ENCODE assay signal across 23 mouse cellular contexts in the genomic region with DNA sequence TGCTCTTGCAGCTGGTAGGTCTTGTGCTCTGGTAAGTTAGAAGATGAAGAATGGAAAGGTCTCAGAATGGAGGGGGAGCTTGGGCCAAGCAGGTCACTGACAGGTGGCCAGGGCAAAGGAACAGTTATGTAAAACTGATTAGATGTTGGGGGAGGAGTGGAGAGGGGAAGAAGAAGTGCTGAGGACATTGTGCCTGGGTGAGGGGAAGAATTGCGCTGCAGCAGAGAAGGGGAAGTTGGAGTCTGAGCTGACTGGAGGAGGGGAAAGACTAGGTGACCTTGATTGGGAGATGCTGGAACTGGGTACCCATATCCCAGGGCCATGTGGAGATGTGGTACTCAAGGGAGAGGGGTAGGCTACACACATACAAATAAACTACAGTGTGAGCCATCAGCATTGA.
DNase-seq lines count a peak whose midpoint lies in the region; ATAC-seq and TF ChIP-seq lines count a peak whose summit lies in the region.
"Had no signal": no experiment of that assay in that cellular context is flagged by ENCODE, and none has a peak within 500 bp of the region (broad histone marks: within the 10 kb centered on the region; RNA-seq: fewer than 3 reads in every experiment).

No protein-coding gene starts in this region.

- H3K27me3 ChIP-seq in stomach, embryonic 16.5 days (ENCODE audit: control insufficient read depth, insufficient read depth, low read length): no peaks in the 10 kb centered on the region
- H3K27me3 ChIP-seq in stomach, postnatal 0 days (ENCODE audit: control insufficient read depth, insufficient read depth, low read length): no peaks in the 10 kb centered on the region
- H3K27me3 ChIP-seq in thymus, adult 2 months (ENCODE audit: control insufficient read depth, insufficient read depth, low read length): no peaks in the 10 kb centered on the region
- H3K27me3 ChIP-seq in hindbrain, embryonic 14.5 days (ENCODE audit: control insufficient read depth, insufficient read depth, low read length): no peaks in the 10 kb centered on the region
- H3K27me3 ChIP-seq: heart, embryonic 15.5 days; hindbrain, embryonic 12.5 days; neural tube, embryonic 15.5 days had no signal

- H3K9ac ChIP-seq in stomach, embryonic 16.5 days (ENCODE audit: low read length): no peak overlapping the region
- H3K9ac ChIP-seq in stomach, postnatal 0 days (ENCODE audit: low read length): no peak overlapping the region
- no peak overlapping the region for H3K9ac ChIP-seq in hindbrain, embryonic 14.5 days
- H3K9ac ChIP-seq: heart, embryonic 15.5 days; hindbrain, embryonic 12.5 days; limb, embryonic 15.5 days; neural tube, embryonic 15.5 days had no signal

- DNase-seq in heart, adult 11 months: peak; percentile 94
- no peak for DNase-seq in heart, postnatal 14 days
- no peak for DNase-seq in stomach, postnatal 0 days (ENCODE audit: low spot score)
- DNase-seq in thymus, adult 2 months: no peak
- no peak for DNase-seq in neural tube, embryonic 10.5 days (ENCODE audit: extremely low spot score, low spot score)
- DNase-seq in hindbrain, embryonic 14.5 days (ENCODE audit: low spot score): no peak
- DNase-seq: gastrocnemius, adult 2 months; kidney, adult 8-10 months; kidney, postnatal 14 days; midbrain, embryonic 14.5 days; right cerebral cortex, postnatal 14 days; thymus, postnatal 36 days had no signal

- no peaks in the 10 kb centered on the region for H3K4me1 ChIP-seq in stomach, embryonic 16.5 days (ENCODE audit: control insufficient read depth, insufficient read depth, low read length)
- no peaks in the 10 kb centered on the region for H3K4me1 ChIP-seq in stomach, postnatal 0 days (replicated peaks; ENCODE audit: control insufficient read depth, insufficient read depth)
- peaks cover 29% of the 10 kb centered on the region for H3K4me1 ChIP-seq in thymus, adult 2 months (replicated peaks; ENCODE audit: control insufficient read depth, insufficient read depth, low read length)
- no peaks in the 10 kb centered on the region for H3K4me1 ChIP-seq in hindbrain, embryonic 14.5 days (replicated peaks; ENCODE audit: control insufficient read depth, insufficient read depth, low read length)
- H3K4me1 ChIP-seq: neural tube, embryonic 15.5 days had no signal

- no peak overlapping the region for H3K4me2 ChIP-seq in stomach, embryonic 16.5 days (ENCODE audit: low read depth, low read length)
- no peak overlapping the region for H3K4me2 ChIP-seq in stomach, postnatal 0 days (replicated peaks; ENCODE audit: low read depth)
- H3K4me2 ChIP-seq in hindbrain, embryonic 14.5 days (replicated peaks): no peak overlapping the region
- H3K4me2 ChIP-seq: heart, embryonic 15.5 days; hindbrain, embryonic 12.5 days; limb, embryonic 15.5 days; neural tube, embryonic 15.5 days had no signal

- H3K27ac ChIP-seq in stomach, embryonic 16.5 days (ENCODE audit: low read length): no peak overlapping the region
- no peak overlapping the region for H3K27ac ChIP-seq in stomach, postnatal 0 days (replicated peaks)
- peak overlapping the region; percentile 27; the same call in 1 of the 2 replicates for H3K27ac ChIP-seq in macrophage
- no peak overlapping the region for H3K27ac ChIP-seq in thymus, adult 2 months (ENCODE audit: control insufficient read depth, insufficient read depth, low read length)
- H3K27ac ChIP-seq in hindbrain, embryonic 14.5 days: no peak overlapping the region
- H3K27ac ChIP-seq: forebrain, embryonic 10.5 days; gastrocnemius, adult 2 months; heart, embryonic 15.5 days; hindbrain, embryonic 12.5 days; layer of hippocampus, adult 2 months; limb, embryonic 15.5 days; neural tube, embryonic 15.5 days had no signal

- 0 out of 2 replicates have a peak, but pooled peaks have one; percentile 14 for ATAC-seq in stomach, embryonic 16.5 days (ENCODE audit: insufficient read depth, low FRiP score)
- ATAC-seq in stomach, postnatal 0 days (ENCODE audit: low FRiP score, low TSS enrichment): no peak
- ATAC-seq in hindbrain, embryonic 14.5 days (ENCODE audit: low FRiP score): no peak
- ATAC-seq: inflammation-experienced regulatory T-cells, adult 6 months had no signal

- intact Hi-C loops in heart, postnatal 14 days (cut with DNase I): loop anchor here (5.0 kb wide), 2 partner anchors 277 to 417 kb away; no protein-coding TSS in a partner anchor

- WGBS in stomach, embryonic 16.5 days: 72% methylated on average over 1 of the region's 1 CpGs
- WGBS in stomach, postnatal 0 days: 93% methylated on average over 1 of the region's 1 CpGs
- 13% methylated on average over 1 of the region's 1 CpGs for WGBS in macrophage (ENCODE audit: missing documents)
- 47% methylated on average over 1 of the region's 1 CpGs for WGBS in thymus, adult 2 months
- 77% methylated on average over 1 of the region's 1 CpGs for WGBS in hindbrain, embryonic 14.5 days

- H3K4me3 ChIP-seq in stomach, embryonic 16.5 days (replicated peaks; ENCODE audit: low read length): no peak overlapping the region
- no peak overlapping the region for H3K4me3 ChIP-seq in stomach, postnatal 0 days (ENCODE audit: low read depth, low read length)
- no peak overlapping the region for H3K4me3 ChIP-seq in macrophage (ENCODE audit: inconsistent target)
- no peak overlapping the region for H3K4me3 ChIP-seq in thymus, adult 2 months (ENCODE audit: control insufficient read depth, insufficient read depth, low read length)
- no peak overlapping the region for H3K4me3 ChIP-seq in hindbrain, embryonic 14.5 days (replicated peaks; ENCODE audit: low read length)
- H3K4me3 ChIP-seq: forebrain, embryonic 10.5 days; gastrocnemius, adult 2 months; heart, embryonic 15.5 days; hindbrain, embryonic 12.5 days; layer of hippocampus, adult 2 months; limb, embryonic 15.5 days; megakaryocyte, embryonic 14.5 days; myocyte; neural tube, embryonic 15.5 days had no signal

- no peak for TF ChIP-seq POLR2A in thymus, adult 2 months (IDR thresholded peaks at IDR 0.05; ENCODE audit: control insufficient read depth, extremely low read depth, insufficient read depth, low read length, poor library complexity)

- H3K9me3 ChIP-seq in stomach, embryonic 16.5 days (replicated peaks; ENCODE audit: control insufficient read depth, low read length): no peaks in the 10 kb centered on the region
- no peaks in the 10 kb centered on the region for H3K9me3 ChIP-seq in stomach, postnatal 0 days (ENCODE audit: control insufficient read depth, low read length)
- H3K9me3 ChIP-seq in hindbrain, embryonic 14.5 days (ENCODE audit: control insufficient read depth, low read length): no peaks in the 10 kb centered on the region
- H3K9me3 ChIP-seq: forebrain, embryonic 10.5 days; heart, embryonic 15.5 days; hindbrain, embryonic 12.5 days; limb, embryonic 15.5 days; megakaryocyte, embryonic 14.5 days; neural tube, embryonic 15.5 days had no signal

- H3K79me2 ChIP-seq in macrophage (ENCODE audit: inconsistent target): no peaks in the 10 kb centered on the region

- no peaks in the 10 kb centered on the region for H3K36me3 ChIP-seq in stomach, embryonic 16.5 days (ENCODE audit: control insufficient read depth, insufficient read depth, low read length)
- no peaks in the 10 kb centered on the region for H3K36me3 ChIP-seq in stomach, postnatal 0 days (ENCODE audit: control insufficient read depth, insufficient read depth, low read length)
- H3K36me3 ChIP-seq in macrophage (ENCODE audit: inconsistent target): no peaks in the 10 kb centered on the region
- H3K36me3 ChIP-seq in thymus, adult 2 months (ENCODE audit: control insufficient read depth, insufficient read depth, low read length): no peaks in the 10 kb centered on the region
- no peaks in the 10 kb centered on the region for H3K36me3 ChIP-seq in hindbrain, embryonic 14.5 days (replicated peaks; ENCODE audit: control insufficient read depth, insufficient read depth)
- H3K36me3 ChIP-seq: forebrain, embryonic 10.5 days; heart, embryonic 15.5 days; hindbrain, embryonic 12.5 days; limb, embryonic 15.5 days; neural tube, embryonic 15.5 days had no signal

- no peak for TF ChIP-seq CTCF in stomach, postnatal 0 days (IDR thresholded peaks at IDR 0.05; ENCODE audit: low read depth)
- TF ChIP-seq CTCF in thymus, adult 2 months (IDR thresholded peaks at IDR 0.05; ENCODE audit: borderline replicate concordance, control insufficient read depth, extremely low read depth, insufficient read depth, low read length, poor library complexity): no peak

- no peak for TF ChIP-seq EP300 in stomach, postnatal 0 days (optimal IDR thresholded peaks at IDR 0.05)
